Mouse (Mus musculus) lung, embryonic 14.5 days (tissue): Measurements from ENCODE around the gene Hap1. TPM values are rescaled to one million over a fixed set of nuclear protein-coding genes. Genes with fewer than 3 reads are reported as not detected.

Experiments
- ATAC-seq: fragments of 200-750 bp; cut with Nextera tagmentation; 2 replicates; pipeline ENCODE4 v1.8.0; 2017; ENCODE audit warnings: mild to moderate bottlenecking, moderate TSS enrichment, moderate library complexity; ENCODE audit not compliant: insufficient read depth
- DNase-seq: peaks from one replicate; pipeline ENCODE4 v3.0.0-alpha.2; 2015
- H3K27ac ChIP-seq: fragments of 300-500 bp; sonication (generic); 2 replicates; pipeline ENCODE4 v1.5.1; 2014; ENCODE audit warnings: low read depth, mild to moderate bottlenecking, moderate library complexity
- H3K27me3 ChIP-seq: fragments of 300-500 bp; sonication (generic); 2 replicates; pipeline ENCODE4 v1.6.1; 2014; ENCODE audit warnings: low read length, control low read depth; ENCODE audit not compliant: insufficient read depth
- H3K36me3 ChIP-seq: fragments of 300-500 bp; sonication (generic); 2 replicates; pipeline ENCODE4 v1.6.1; 2014; ENCODE audit warnings: control low read depth; ENCODE audit not compliant: insufficient read depth
- H3K4me1 ChIP-seq: fragments of 300-500 bp; sonication (generic); 2 replicates; pipeline ENCODE4 v1.6.1; 2014; ENCODE audit warnings: antibody characterized with exemption, control low read depth; ENCODE audit not compliant: insufficient read depth
- H3K4me2 ChIP-seq: fragments of 300-500 bp; sonication (generic); 2 replicates; pipeline ENCODE4 v1.6.1; 2014; ENCODE audit warnings: mild to moderate bottlenecking
- H3K4me3 ChIP-seq: fragments of 300-500 bp; sonication (generic); 2 replicates; pipeline ENCODE4 v1.5.1; 2014; ENCODE audit warnings: low read depth, low read length
- H3K9ac ChIP-seq: fragments of 300-500 bp; sonication (generic); 2 replicates; pipeline ENCODE4 v1.6.1; 2014
- H3K9me3 ChIP-seq: fragments of 300-500 bp; sonication (generic); 2 replicates; pipeline ENCODE4 v1.6.1; 2016; ENCODE audit warnings: low read depth, low read length, control low read depth
- CTCF ChIP-seq: IDR thresholded peaks from 2 replicates; pipeline ENCODE4 v1.5.1; 2016; ENCODE audit warnings: antibody characterized with exemption, low read depth
- WGBS: fragments of 180-500 bp; shearing (Covaris S2); extraction: QIAGEN DNeasy Blood & Tissue Kit; methylation state at CpG from one replicate; pipeline ENCODE4 v1.1.7; 2014; 5-methylcytosine and 5-hydroxymethylcytosine counted together
- polyA plus RNA-seq: library from polyadenylated mRNA; unstranded; fragments of >200 nt; fragmentation: Nextera tagmentation; extraction: Ambion mirVana; gene quantifications from 2 replicates; pipeline ENCODE4 v1.2.1, GENCODE M21; 2014

Gene Hap1
- polyA plus RNA-seq, 1 experiment from 2014 or later, result 8.7 TPM

GRCm38 (mm10) chr11:100320172-100320630 is 35.7 kb downstream of the Hap1 start:
- Histone ChIP-seq H3K9me3 (no peaks in the 10 kb centered on the region), H3K27ac (peak overlapping the region; percentile 99), H3K36me3 (peaks cover 23% of the 10 kb centered on the region), H3K4me2 (peak overlapping the region; percentile 83), H3K9ac (peak overlapping the region; percentile 97), H3K4me3 (peak overlapping the region; percentile 76), H3K27me3 (no peaks in the 10 kb centered on the region), H3K4me1 (no peaks in the 10 kb centered on the region)
- WGBS, result under 1% methylated on average over 40 of the region's 40 CpGs
- no peak for TF ChIP-seq CTCF
- peak; percentile 83 for ATAC-seq
- peak; percentile 97 for DNase-seq

GRCm38 (mm10) chr11:100319492-100320171 is 36.3 kb downstream of the Hap1 start, which contains the start of gene Eif1:
Gene Eif1, plus strand, starts transcription at chr11:100319885.
- H3K4me3 ChIP-seq, result peak within 1 kb of the TSS; percentile 76
- H3K36me3 ChIP-seq, result peaks cover 23% of the 10 kb centered on the region
- peak within 1 kb of the TSS; percentile 97 for H3K9ac ChIP-seq
- no peaks in the 10 kb centered on the region for H3K9me3 ChIP-seq
- peak; percentile 89 for ATAC-seq
- H3K4me1 ChIP-seq, result no peaks in the 10 kb centered on the region
- H3K27me3 ChIP-seq, result no peaks in the 10 kb centered on the region
- DNase-seq, result peak; percentile 100
- peak within 1 kb of the TSS; percentile 99 for H3K27ac ChIP-seq
- peak within 1 kb of the TSS; percentile 83 for H3K4me2 ChIP-seq
- 1% methylated on average over 54 of the region's 58 CpGs for WGBS
- TF ChIP-seq CTCF, result no peak

GRCm38 (mm10) chr11:100318529-100319451 is 37.1 kb downstream of the Hap1 start:
- WGBS, result 78% methylated on average over 10 of the region's 10 CpGs
- peak overlapping the region; percentile 70 for H3K4me2 ChIP-seq
- no peaks in the 10 kb centered on the region for H3K9me3 ChIP-seq
- 0 out of 2 replicates have a peak, but pooled peaks have one; percentile 1 for ATAC-seq
- H3K4me1 ChIP-seq, result no peaks in the 10 kb centered on the region
- peak overlapping the region; percentile 31; the same call in 1 of the 2 replicates for H3K9ac ChIP-seq
- peak overlapping the region; percentile 54; the same call in 1 of the 2 replicates for H3K27ac ChIP-seq
- peak overlapping the region; percentile 33 for H3K4me3 ChIP-seq
- no peak for DNase-seq
- H3K36me3 ChIP-seq, result peaks cover 23% of the 10 kb centered on the region
- TF ChIP-seq CTCF, result no peak
- no peaks in the 10 kb centered on the region for H3K27me3 ChIP-seq

GRCm38 (mm10) chr11:100317826-100318380 is 38.0 kb downstream of the Hap1 start:
- DNase-seq (no peak), ATAC-seq (no peak)
- H3K27ac ChIP-seq, result no peak overlapping the region
- no peaks in the 10 kb centered on the region for H3K4me1 ChIP-seq
- peaks cover 23% of the 10 kb centered on the region for H3K36me3 ChIP-seq
- no peak overlapping the region for H3K4me2 ChIP-seq
- TF ChIP-seq CTCF, result no peak
- H3K4me3 ChIP-seq, result no peak overlapping the region
- 25% methylated on average over 6 of the region's 6 CpGs for WGBS
- no peaks in the 10 kb centered on the region for H3K9me3 ChIP-seq
- H3K9ac ChIP-seq, result no peak overlapping the region
- H3K27me3 ChIP-seq, result no peaks in the 10 kb centered on the region

- WGBS, result 88% methylated on average over 5 of the region's 5 CpGs
- no peak overlapping the region for H3K9ac ChIP-seq
- H3K9me3 ChIP-seq, result no peaks in the 10 kb centered on the region
- DNase-seq (no peak), ATAC-seq (no peak)
- H3K4me3 ChIP-seq, result no peak overlapping the region
- TF ChIP-seq CTCF, result no peak
- no peaks in the 10 kb centered on the region for H3K4me1 ChIP-seq
- H3K4me2 ChIP-seq, result no peak overlapping the region
- no peaks in the 10 kb centered on the region for H3K27me3 ChIP-seq
- no peak overlapping the region for H3K27ac ChIP-seq
- peaks cover under 1% of the 10 kb centered on the region for H3K36me3 ChIP-seq
These were observed 40.5 kb downstream of the Hap1 start for GRCm38 (mm10) chr11:100315439-100315838.

GRCm38 (mm10) chr11:100313424-100313823 is 42.5 kb downstream of the Hap1 start:
- WGBS, result 87% methylated on average over 6 of the region's 6 CpGs
- Histone ChIP-seq H3K27me3 (no peaks in the 10 kb centered on the region), H3K4me2 (no peak overlapping the region), H3K9me3 (no peaks in the 10 kb centered on the region), H3K36me3 (no peaks in the 10 kb centered on the region), H3K27ac (no peak overlapping the region), H3K4me1 (no peaks in the 10 kb centered on the region), H3K9ac (no peak overlapping the region), H3K4me3 (no peak overlapping the region)
- TF ChIP-seq CTCF, result no peak
- ATAC-seq (no peak), DNase-seq (no peak)
